Mouse (Mus musculus) induced T-regulatory cell, adult 2 months (primary cell): Measurements from ENCODE around the gene Agbl1.
"Not testable (repeated sequence)": the region's sequence is repeated elsewhere in the genome, so short reads cannot be mapped to it uniquely, and the experiment has no call there.

Experiments used
- DNase-seq: peaks from one replicate; pipeline ENCODE4 v3.0.0-alpha.2; 2012; ENCODE audit warnings: low read depth

Gene Agbl1

DNA sequence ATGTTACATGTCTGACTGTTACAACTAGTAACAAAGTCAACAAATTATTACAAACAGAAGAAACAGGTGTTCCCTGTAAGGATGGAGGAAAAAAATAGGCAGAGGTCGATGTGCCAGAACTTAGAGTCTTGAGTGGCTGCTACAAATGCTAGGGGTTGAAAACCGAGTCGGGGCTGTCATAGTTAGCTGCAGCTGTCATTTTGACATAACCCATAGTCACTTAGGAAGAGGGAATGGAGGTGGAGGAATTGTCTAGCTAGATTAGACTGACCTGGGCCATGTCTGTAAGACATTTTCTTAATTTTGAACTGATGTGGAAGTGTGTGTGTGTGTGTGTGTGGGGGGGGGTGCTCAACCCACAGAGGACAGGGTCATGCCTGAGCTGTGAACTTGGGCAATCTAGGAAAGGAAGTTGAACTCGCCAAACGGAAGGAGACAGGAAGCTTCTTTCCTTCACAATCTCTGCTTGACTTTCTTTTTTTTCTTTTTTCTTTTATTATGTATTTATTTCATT is 364.9 kb downstream of the Agbl1 start:
- no peak for DNase-seq

- DNase-seq: no peak
Observed at GRCm38 (mm10) chr7:76597812-76598211, 368.1 kb downstream of the Agbl1 start.

DNA sequence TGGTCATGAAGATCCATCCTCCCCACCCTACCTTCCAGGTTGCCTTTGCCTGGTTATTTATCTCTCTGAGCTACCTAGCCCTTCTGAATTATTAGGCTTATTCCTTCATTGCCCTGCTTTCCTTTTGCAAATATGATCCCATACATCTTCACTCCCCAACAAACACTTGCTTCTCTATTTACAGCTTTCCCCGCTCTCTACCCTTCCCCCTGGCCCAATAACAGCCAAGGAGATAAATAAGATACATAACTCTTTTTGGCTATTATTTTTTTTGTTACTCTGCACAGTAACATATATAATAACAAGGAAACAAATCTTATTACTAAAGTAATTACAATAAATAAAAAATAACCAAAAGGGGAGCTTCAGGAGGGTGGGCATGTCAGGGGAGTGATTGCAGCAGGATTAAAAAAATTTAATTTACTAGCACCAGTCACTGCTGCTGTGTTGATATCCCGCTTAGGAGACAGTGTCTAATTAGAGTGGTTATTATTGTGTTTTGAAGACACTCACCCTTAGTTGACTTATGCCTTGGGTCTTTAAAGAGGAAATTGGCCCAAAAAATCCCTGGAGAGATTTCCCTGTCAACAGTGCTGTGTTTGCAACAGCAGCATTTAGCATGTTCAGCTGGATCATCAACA is 370.5 kb downstream of the Agbl1 start:
- no peak for DNase-seq

- no peak for DNase-seq
Observed at GRCm38 (mm10) chr7:76629528-76629927, 399.8 kb downstream of the Agbl1 start.

- no peak for DNase-seq
Observed at GRCm38 (mm10) chr7:76650984-76651383, 421.3 kb downstream of the Agbl1 start.

DNA sequence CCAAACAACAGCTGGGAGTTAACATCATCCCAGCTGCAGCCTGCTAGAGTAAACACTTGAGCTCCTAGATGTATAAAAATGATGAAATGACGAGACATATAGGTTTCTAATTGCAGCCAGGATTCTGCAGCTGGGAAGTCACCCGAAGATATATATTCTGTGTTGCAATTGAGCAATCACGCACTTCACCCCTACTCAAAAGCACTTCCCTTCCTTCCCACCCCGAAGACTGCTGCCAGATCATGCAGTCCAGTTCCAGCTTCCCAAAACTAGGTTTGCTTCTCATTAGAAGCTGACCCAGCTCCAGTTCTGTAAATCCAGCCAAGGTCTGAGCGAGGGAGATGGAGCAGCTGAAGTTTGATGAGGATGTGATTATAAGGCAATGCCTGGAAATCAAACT is 431.4 kb downstream of the Agbl1 start:
- no peak for DNase-seq

- DNase-seq: no peak
Observed at GRCm38 (mm10) chr7:76674856-76675255, 445.2 kb downstream of the Agbl1 start.

DNA sequence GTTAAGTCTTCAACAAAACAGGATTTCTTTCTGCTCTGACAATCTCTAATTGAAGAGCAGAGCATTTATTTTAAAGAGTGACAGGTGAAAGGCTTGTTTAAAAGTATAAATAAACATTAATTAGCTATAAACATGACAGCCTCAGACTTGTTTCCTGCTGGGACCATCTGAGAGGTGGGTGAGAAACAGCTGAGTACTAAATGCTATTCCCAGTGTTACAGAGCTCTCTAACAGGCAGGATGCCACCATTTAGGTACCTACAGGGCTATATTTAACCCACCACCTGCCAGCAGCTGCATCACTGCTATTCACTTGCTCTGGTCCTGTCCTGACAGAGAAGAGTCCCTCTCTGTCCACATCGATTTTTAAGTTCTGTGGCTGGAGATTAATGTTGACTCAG is 471.5 kb downstream of the Agbl1 start:
- no peak for DNase-seq

DNA sequence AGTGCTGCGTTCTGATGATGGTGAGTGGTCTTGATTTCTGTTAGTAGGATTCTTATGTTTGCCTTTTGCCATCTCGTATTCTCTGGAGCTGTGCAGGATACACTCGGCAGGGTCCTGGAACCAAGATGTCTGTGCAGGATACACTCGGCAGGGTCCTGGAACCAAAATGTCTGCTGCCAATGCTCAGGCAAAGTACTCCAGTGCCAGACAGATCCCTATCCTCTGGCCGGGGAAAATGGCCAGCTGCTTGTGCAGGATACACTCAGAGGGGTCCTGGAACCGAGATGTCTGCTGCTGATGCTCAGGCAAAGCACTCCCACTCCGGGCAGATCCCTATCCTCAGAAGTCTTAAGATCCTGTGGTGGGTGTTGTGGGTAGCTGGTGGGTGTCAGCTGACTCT is 502.5 kb downstream of the Agbl1 start:
- not testable (repeated sequence) for DNase-seq

- no peak for DNase-seq
Observed at GRCm38 (mm10) chr7:76777237-76777855, 547.7 kb downstream of the Agbl1 start.

- no peak for DNase-seq
Observed at GRCm38 (mm10) chr7:76780446-76780845, 550.8 kb downstream of the Agbl1 start.

GRCm38 (mm10) chr7:76788561-76789306 is 559.0 kb downstream of the Agbl1 start:
- no peak for DNase-seq

DNA sequence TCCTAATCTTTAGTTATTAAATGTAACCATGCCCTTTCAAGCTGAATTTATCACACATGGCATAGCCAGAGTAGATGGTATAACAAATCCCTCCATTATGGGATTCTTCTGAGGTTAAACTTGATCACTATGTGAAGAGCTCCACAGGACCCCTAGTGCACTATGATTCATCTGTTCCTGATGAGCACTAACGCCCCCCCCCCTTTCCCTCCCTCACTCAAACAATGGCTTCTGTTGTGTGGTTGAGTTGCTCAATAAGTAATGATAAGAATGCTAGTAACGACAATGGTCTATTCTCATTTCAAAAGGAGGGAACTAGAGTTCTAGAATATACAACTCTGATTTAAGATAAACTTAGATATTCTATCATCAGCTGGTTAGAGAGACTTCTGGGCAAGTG is 560.4 kb downstream of the Agbl1 start:
- no peak for DNase-seq

DNA sequence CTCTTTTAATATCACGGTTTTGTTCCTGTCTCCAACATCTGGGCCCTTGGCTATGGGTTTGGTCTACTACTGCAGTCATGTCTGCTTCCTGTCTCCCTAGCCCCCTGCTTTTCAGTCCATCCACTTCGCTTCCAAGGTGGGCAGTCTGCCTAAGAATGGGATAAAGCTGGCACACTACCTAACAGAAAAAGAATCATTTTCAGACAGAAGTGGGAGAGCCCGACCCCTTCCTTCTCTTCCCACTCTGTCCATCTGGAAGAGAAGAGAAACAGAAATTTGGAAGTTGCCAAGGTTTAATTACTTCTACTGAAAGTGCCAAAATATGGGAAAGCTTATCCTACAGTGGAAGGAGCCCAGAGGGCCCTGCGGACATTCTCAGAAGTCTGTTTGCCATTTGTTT is 561.6 kb downstream of the Agbl1 start:
- no peak for DNase-seq

DNA sequence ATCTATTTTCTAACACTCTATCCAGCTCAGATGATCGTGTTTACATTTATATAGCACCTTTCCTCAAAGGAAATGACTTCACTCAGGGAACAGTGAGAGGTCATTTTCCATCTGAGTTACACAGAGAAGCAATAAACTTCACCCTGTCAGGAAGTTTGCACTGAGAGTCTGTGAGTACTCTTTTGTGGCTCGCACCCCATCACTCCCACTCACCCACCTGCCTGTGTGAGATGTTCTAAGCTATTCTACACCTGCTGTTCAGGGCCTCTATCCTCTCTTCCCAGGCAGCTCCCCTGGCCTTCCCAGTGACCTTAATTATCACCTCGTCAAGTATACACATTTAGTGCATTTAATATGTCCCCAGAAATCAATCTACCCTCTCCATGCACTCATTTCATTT is 580.3 kb downstream of the Agbl1 start:
- DNase-seq: no peak

GRCm38 (mm10) chr7:76820571-76820970 is 590.9 kb downstream of the Agbl1 start:
- no peak for DNase-seq

GRCm38 (mm10) chr7:76842146-76842545 is 612.5 kb downstream of the Agbl1 start:
- DNase-seq: no peak

- DNase-seq: no peak
Observed at GRCm38 (mm10) chr7:76889416-76890209, 659.9 kb downstream of the Agbl1 start.

GRCm38 (mm10) chr7:76904096-76904495 is 674.4 kb downstream of the Agbl1 start:
- no peak for DNase-seq

GRCm38 (mm10) chr7:76911672-76912071 is 682.0 kb downstream of the Agbl1 start:
- DNase-seq: no peak

- DNase-seq: no peak
Observed at GRCm38 (mm10) chr7:76918871-76919270, 689.2 kb downstream of the Agbl1 start.

DNA sequence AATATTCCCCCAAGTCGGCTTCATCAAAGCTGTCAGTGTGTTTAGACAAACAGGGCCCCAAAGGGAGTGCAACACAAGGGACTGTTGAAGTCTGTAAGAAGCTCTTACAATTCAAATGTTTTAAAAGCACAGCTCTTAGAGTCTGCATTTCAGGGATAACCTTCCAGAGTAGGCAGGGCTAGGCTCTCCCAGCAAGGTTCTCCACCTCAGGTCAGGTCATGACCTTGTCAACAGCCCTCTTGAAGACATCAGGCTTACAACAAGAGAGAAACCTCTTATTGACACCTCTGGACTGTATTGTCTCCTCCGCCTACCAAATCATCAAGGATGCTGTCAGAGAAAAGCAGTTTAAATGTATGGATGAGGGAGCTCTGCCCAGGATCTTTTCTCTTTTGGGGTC is 692.0 kb downstream of the Agbl1 start:
- no peak for DNase-seq
